Mouse (Mus musculus): ENCODE data around the gene Hoxc4. TPM values are rescaled to one million over a fixed set of nuclear protein-coding genes. Genes with fewer than 3 reads are reported as not detected.

The Hoxc4 gene
- polyA plus RNA-seq, 1 experiment from 2014 or later = not detected

DNA sequence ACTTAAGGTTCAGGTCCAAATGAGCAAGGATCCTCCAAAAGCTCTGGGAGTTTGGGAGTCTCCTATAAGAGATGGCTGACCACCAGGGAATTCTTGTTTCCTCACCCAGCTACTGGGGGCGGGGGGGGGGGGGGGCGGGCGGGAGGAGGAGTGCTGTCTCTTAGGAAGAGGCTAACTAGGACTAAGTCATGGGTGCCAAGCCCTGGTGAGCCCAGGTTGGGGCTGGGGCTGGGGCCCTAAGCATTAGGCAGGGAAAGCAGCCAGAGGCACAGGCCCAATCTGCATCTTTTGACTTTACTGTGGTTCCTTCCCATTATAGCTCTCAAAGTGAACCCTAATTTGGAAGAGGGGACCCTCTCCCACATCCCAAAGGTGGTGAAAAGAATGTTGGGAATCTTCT, 13.4 kb downstream of the Hoxc4 start:
- DNase-seq (ENCODE audit: low spot score, missing footprints) = peak; percentile 84
- no peak overlapping the region for H3K9ac ChIP-seq (ENCODE audit: low read length)
- H3K9me3 ChIP-seq (ENCODE audit: control insufficient read depth, low read length) = no peaks in the 10 kb centered on the region
- no peaks in the 10 kb centered on the region for H3K4me1 ChIP-seq (ENCODE audit: control insufficient read depth, insufficient read depth, low read length)
- ATAC-seq (ENCODE audit: low FRiP score) = no peak
- no peak overlapping the region for H3K27ac ChIP-seq (ENCODE audit: low read depth, low read length)
- no peak overlapping the region for H3K4me3 ChIP-seq (ENCODE audit: low read depth, low read length)
- no peaks in the 10 kb centered on the region for H3K36me3 ChIP-seq (ENCODE audit: control insufficient read depth, insufficient read depth, low read length)
- WGBS = no CpG with 5 or more reads among the region's 3 CpGs
- no peak overlapping the region for H3K4me2 ChIP-seq
- peaks cover 98% of the 10 kb centered on the region for H3K27me3 ChIP-seq (ENCODE audit: control insufficient read depth, insufficient read depth, low read length)

DNA sequence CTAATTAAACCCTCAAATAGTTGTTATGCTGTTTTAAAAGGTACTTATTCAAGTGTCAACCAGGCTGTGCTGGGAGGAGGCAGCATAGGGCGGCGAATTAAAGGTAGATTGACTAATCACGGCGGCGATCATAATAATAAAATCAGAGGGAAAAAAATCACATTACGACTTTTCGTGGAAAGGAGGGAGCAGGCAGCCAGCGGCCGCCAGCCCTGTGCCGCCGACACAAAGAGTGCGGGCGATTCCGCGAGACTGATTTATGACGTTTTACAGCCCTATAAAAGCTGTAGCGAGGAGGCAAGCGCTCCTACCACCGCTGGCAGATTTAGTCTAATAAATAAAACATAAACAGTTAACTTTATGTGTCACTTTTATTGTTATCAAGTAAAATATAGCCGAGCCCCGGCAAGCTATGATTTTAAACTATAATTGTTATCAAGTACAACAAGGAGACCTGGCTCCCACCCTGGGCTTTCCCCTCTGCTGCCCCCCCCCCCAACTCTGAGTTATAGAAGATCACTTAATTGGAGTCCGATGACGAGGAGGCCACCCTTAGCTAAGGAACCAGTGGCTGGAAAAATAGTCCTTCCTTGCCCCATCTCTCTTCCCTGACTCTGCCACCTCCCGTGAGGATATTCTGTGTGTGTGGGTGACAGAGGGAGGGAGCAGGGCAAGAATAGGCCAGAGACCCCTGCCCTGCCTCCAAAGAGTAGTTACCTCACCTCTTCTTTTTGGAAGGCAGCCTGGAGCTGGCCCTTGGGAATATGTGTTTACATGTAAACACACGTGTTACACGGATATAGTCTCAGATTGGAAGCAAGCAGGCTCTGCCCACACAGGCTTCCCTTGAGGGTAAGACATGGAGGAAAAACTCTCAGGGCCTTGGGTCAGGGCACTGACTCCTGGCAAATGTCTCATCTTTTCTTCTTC, 14.2 kb downstream of the Hoxc4 start:
- Histone ChIP-seq H3K9me3 (ENCODE audit: control insufficient read depth, low read length) (no peaks in the 10 kb centered on the region), H3K4me1 (ENCODE audit: control insufficient read depth, insufficient read depth, low read length) (no peaks in the 10 kb centered on the region), H3K9ac (ENCODE audit: low read length) (no peak overlapping the region), H3K36me3 (ENCODE audit: control insufficient read depth, insufficient read depth, low read length) (no peaks in the 10 kb centered on the region), H3K4me3 (ENCODE audit: low read depth, low read length) (no peak overlapping the region), H3K4me2 (no peak overlapping the region), H3K27ac (ENCODE audit: low read depth, low read length) (no peak overlapping the region), H3K27me3 (ENCODE audit: control insufficient read depth, insufficient read depth, low read length) (peaks cover 98% of the 10 kb centered on the region)
- DNase-seq (ENCODE audit: low spot score, missing footprints) (peak; percentile 89), ATAC-seq (ENCODE audit: low FRiP score) (no peak)
- 1% methylated on average over 26 of the region's 26 CpGs for WGBS

DNA sequence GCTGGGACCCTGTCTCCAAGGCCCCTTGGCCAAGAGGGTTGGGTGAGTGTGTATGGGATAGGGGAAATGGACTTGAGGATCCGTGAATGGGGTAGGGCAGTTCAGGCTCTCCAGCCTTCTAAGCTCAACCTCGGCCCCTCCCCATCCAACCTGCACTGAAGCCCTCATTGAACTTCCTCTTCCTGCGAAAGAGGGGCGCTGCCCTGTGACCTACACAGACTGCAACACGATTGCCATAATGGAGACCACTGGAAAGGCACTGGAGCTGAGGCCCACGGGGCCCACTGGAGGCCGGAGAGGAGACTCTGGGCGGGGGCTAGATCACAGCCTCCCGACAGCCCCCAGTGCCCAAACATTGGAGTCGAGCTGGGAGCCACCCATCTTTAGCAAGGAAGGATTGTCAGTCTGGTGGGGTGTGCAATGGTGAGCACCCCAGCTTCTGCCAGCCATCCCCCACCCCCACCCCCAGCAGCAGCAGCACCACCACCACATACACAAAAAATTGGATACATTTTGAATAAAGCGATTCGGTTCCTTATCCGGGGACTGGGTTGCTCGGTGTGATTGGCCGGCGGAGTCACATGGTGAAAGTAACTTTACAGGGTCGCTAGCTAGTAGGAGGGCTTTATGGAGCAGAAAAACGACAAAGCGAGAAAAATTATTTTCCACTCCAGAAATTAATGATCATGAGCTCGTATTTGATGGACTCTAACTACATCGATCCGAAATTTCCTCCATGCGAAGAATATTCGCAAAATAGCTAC, 15.5 kb downstream of the Hoxc4 start:
- Histone ChIP-seq H3K27ac (ENCODE audit: low read depth, low read length) (no peak overlapping the region), H3K4me3 (ENCODE audit: low read depth, low read length) (no peak overlapping the region), H3K4me2 (no peak overlapping the region), H3K36me3 (ENCODE audit: control insufficient read depth, insufficient read depth, low read length) (no peaks in the 10 kb centered on the region), H3K9ac (ENCODE audit: low read length) (no peak overlapping the region), H3K9me3 (ENCODE audit: control insufficient read depth, low read length) (no peaks in the 10 kb centered on the region), H3K27me3 (ENCODE audit: control insufficient read depth, insufficient read depth, low read length) (peaks cover 98% of the 10 kb centered on the region), H3K4me1 (ENCODE audit: control insufficient read depth, insufficient read depth, low read length) (no peaks in the 10 kb centered on the region)
- under 1% methylated on average over 24 of the region's 24 CpGs for WGBS
- DNase-seq (ENCODE audit: low spot score, missing footprints) (peak; percentile 88), ATAC-seq (ENCODE audit: low FRiP score) (no peak)

DNA sequence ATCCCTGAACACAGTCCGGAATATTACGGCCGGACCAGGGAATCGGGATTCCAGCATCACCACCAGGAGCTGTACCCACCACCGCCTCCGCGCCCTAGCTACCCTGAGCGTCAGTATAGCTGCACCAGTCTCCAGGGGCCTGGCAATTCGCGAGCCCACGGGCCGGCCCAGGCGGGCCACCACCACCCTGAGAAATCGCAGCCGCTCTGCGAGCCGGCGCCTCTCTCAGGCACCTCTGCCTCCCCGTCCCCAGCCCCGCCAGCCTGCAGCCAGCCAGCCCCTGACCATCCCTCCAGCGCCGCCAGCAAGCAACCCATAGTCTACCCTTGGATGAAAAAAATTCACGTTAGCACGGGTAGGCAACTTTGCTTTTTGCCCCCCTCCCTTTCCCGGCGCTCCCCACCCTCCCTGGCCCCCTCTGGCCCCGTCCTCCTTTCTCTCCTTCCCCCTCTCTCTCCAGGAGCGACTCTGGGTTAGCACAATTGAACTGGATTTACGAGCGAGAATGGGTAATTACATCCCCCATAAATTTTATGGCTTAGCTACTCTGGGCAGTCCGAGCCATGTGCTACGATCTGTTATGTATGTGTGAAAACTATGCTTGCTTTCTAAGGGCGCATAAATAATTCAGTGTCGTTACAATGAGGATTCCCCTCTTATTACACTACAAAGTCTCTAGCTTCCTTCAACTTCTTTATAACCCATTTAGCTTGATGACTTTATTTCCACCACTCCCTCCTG, 16.2 kb downstream of the Hoxc4 start:
- H3K4me3 ChIP-seq (ENCODE audit: low read depth, low read length) = no peak overlapping the region
- H3K4me1 ChIP-seq (ENCODE audit: control insufficient read depth, insufficient read depth, low read length) = no peaks in the 10 kb centered on the region
- H3K9me3 ChIP-seq (ENCODE audit: control insufficient read depth, low read length) = no peaks in the 10 kb centered on the region
- DNase-seq (ENCODE audit: low spot score, missing footprints) (peak; percentile 96), ATAC-seq (ENCODE audit: low FRiP score) (no peak)
- 2% methylated on average over 34 of the region's 34 CpGs for WGBS
- H3K4me2 ChIP-seq = no peak overlapping the region
- no peak overlapping the region for H3K9ac ChIP-seq (ENCODE audit: low read length)
- H3K36me3 ChIP-seq (ENCODE audit: control insufficient read depth, insufficient read depth, low read length) = no peaks in the 10 kb centered on the region
- no peak overlapping the region for H3K27ac ChIP-seq (ENCODE audit: low read depth, low read length)
- peaks cover 98% of the 10 kb centered on the region for H3K27me3 ChIP-seq (ENCODE audit: control insufficient read depth, insufficient read depth, low read length)

DNA sequence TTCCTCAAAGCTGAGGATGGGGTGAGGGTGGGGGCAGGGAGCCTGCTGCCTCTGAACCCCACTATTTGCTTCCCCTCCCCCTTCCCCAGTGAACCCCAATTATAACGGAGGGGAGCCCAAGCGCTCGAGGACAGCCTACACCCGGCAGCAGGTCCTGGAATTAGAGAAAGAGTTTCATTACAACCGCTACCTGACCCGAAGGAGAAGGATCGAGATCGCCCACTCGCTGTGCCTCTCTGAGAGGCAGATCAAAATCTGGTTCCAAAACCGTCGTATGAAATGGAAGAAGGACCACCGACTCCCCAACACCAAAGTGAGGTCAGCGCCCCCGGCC, 16.8 kb downstream of the Hoxc4 start:
- no peak overlapping the region for H3K27ac ChIP-seq (ENCODE audit: low read depth, low read length)
- no peaks in the 10 kb centered on the region for H3K36me3 ChIP-seq (ENCODE audit: control insufficient read depth, insufficient read depth, low read length)
- H3K4me1 ChIP-seq (ENCODE audit: control insufficient read depth, insufficient read depth, low read length) = no peaks in the 10 kb centered on the region
- no peak overlapping the region for H3K4me2 ChIP-seq
- no peaks in the 10 kb centered on the region for H3K9me3 ChIP-seq (ENCODE audit: control insufficient read depth, low read length)
- H3K9ac ChIP-seq (ENCODE audit: low read length) = no peak overlapping the region
- WGBS = 1% methylated on average over 14 of the region's 14 CpGs
- ATAC-seq (ENCODE audit: low FRiP score) (no peak), DNase-seq (ENCODE audit: low spot score, missing footprints) (peak; percentile 92)
- H3K27me3 ChIP-seq (ENCODE audit: control insufficient read depth, insufficient read depth, low read length) = peaks cover 98% of the 10 kb centered on the region
- H3K4me3 ChIP-seq (ENCODE audit: low read depth, low read length) = no peak overlapping the region

DNA sequence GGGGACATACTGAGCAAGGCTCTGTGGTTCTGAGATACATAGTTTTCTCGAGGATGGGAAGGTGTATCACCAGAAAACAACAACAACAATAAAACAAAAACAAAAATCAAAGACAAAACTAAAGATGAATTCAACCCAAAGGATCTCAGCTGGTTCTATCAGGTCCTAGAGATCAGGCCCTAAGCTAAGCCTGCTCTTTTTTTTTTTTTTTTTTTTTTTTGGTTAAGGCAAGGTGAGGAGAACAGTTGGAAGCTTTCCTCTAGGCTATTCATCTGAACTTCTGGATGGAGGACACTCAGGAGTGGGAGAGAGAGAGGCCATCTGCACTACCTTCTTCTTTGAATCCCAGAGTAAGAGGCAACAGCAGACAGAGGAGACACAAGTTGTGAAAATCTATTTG, 18.8 kb downstream of the Hoxc4 start:
- Histone ChIP-seq H3K27ac (ENCODE audit: low read depth, low read length) (no peak overlapping the region), H3K4me1 (ENCODE audit: control insufficient read depth, insufficient read depth, low read length) (no peaks in the 10 kb centered on the region), H3K9ac (ENCODE audit: low read length) (no peak overlapping the region), H3K4me2 (no peak overlapping the region), H3K27me3 (ENCODE audit: control insufficient read depth, insufficient read depth, low read length) (peaks cover 100% of the 10 kb centered on the region), H3K36me3 (ENCODE audit: control insufficient read depth, insufficient read depth, low read length) (no peaks in the 10 kb centered on the region), H3K9me3 (ENCODE audit: control insufficient read depth, low read length) (no peaks in the 10 kb centered on the region), H3K4me3 (ENCODE audit: low read depth, low read length) (no peak overlapping the region)
- DNase-seq (ENCODE audit: low spot score, missing footprints) (no peak), ATAC-seq (ENCODE audit: low FRiP score) (no peak)
- 21% methylated on average over 1 of the region's 1 CpGs for WGBS

DNA sequence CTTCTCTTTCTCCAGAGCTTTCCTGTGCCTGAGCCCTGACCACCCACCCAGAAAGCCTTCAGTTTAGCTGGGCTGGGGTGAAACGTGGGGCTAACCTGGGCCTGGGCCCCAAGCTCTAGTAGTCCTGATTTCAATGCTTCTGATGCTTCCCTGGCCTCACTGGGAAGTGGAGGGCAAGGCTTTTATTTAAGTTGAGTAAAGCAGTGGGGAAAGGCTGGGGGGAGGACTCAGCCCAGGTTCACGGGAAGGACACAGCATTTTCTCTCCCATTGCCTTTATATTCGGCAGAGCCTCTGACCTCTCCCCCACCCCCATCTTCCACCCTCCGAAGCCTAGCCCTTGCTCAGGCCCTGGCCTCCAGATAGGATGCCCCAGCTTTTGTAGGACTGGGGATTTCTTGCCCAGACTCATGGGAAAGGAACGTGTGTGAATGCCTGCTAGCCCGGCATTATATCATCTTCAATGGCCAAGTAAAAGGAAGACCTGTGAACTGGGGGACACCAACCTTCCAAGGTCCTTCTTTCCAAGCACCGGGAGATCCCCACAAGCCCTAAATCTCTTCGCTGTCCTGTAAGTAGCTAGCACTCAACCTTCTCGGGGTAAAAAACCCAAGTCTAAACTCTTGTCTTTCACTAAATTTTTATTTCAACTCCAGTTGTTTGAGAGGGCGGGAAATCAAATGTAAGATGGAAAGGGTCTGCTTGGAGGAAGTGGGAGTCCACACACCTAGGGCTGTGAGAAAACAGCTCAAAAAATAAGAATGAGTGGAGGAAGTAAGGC, 20.2 kb downstream of the Hoxc4 start:
- H3K9ac ChIP-seq (ENCODE audit: low read length) = no peak overlapping the region
- no peak overlapping the region for H3K4me2 ChIP-seq
- ATAC-seq (ENCODE audit: low FRiP score) (no peak), DNase-seq (ENCODE audit: low spot score, missing footprints) (peak; percentile 91)
- WGBS = 4% methylated on average over 10 of the region's 10 CpGs
- H3K27me3 ChIP-seq (ENCODE audit: control insufficient read depth, insufficient read depth, low read length) = peaks cover 100% of the 10 kb centered on the region
- no peaks in the 10 kb centered on the region for H3K9me3 ChIP-seq (ENCODE audit: control insufficient read depth, low read length)
- H3K27ac ChIP-seq (ENCODE audit: low read depth, low read length) = no peak overlapping the region
- no peaks in the 10 kb centered on the region for H3K4me1 ChIP-seq (ENCODE audit: control insufficient read depth, insufficient read depth, low read length)
- H3K4me3 ChIP-seq (ENCODE audit: low read depth, low read length) = no peak overlapping the region
- H3K36me3 ChIP-seq (ENCODE audit: control insufficient read depth, insufficient read depth, low read length) = no peaks in the 10 kb centered on the region

DNA sequence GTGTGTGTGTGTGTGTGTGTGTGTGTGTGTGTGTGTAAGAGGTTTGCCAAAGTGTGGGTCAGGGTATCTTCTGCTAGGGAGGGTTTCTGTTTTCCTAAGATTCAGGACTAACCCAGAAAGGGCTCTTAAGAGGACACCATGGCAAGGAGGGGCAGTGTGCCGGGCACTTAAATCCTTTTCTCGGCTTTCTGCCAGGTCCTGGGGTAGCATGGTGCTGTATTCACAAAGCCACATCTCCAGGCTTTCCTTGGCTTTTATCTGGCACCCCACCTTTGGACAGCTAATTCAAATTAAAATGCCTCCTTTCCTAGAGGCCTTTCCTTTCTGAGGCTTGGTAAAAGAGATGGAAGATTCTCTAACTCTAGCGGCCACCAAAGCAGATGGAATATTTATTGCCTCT, 20.9 kb downstream of the Hoxc4 start:
- Histone ChIP-seq H3K4me1 (ENCODE audit: control insufficient read depth, insufficient read depth, low read length) (no peaks in the 10 kb centered on the region), H3K27me3 (ENCODE audit: control insufficient read depth, insufficient read depth, low read length) (peaks cover 100% of the 10 kb centered on the region), H3K36me3 (ENCODE audit: control insufficient read depth, insufficient read depth, low read length) (no peaks in the 10 kb centered on the region), H3K9me3 (ENCODE audit: control insufficient read depth, low read length) (no peaks in the 10 kb centered on the region), H3K4me2 (no peak overlapping the region), H3K4me3 (ENCODE audit: low read depth, low read length) (no peak overlapping the region), H3K9ac (ENCODE audit: low read length) (no peak overlapping the region), H3K27ac (ENCODE audit: low read depth, low read length) (no peak overlapping the region)
- no peak for ATAC-seq (ENCODE audit: low FRiP score)
- DNase-seq (ENCODE audit: low spot score, missing footprints) = peak; percentile 92
- WGBS = 11% methylated on average over 3 of the region's 3 CpGs
